In genomic region chr7:24406528-24407344, GRCm38 (mm10) we compare ENCODE assay signal across 8 mouse cellular contexts. TPM values are rescaled to one million over a fixed set of nuclear protein-coding genes. Genes with fewer than 3 reads are reported as not detected.
DNase-seq lines count a peak whose midpoint lies in the region; ATAC-seq and TF ChIP-seq lines count a peak whose summit lies in the region.

No protein-coding gene starts in this region.

- DNase-seq in adrenal gland, postnatal 36 days = peak; percentile 68 to 83
- DNase-seq in heart, postnatal 14 days = peak; percentile 65 to 81
- peak; percentile 81 to 84 for DNase-seq in kidney, postnatal 36 days
- peak; percentile 60 to 72 for DNase-seq in lung, adult 18-20 months
- DNase-seq in thymus, postnatal 10 days (ENCODE audit: low spot score in 2 of 2) = peak; percentile 34 to 82

- H3K9me3 ChIP-seq in ES-Bruce4 (replicated peaks; ENCODE audit: control insufficient read depth, insufficient read depth, low read length, poor library complexity, severe bottlenecking) = no peaks in the 10 kb centered on the region
- H3K9me3 ChIP-seq in embryonic facial prominence, embryonic 13.5 days = peaks cover 9% of the 10 kb centered on the region
- no peaks in the 10 kb centered on the region for H3K9me3 ChIP-seq in neural tube, embryonic 15.5 days (replicated peaks)

- no peak overlapping the region for H3K9ac ChIP-seq in ES-Bruce4 (ENCODE audit: low read depth, poor library complexity, severe bottlenecking)
- 0 out of 2 replicates have a peak overlapping the region, but pooled peaks have one; percentile 16 for H3K9ac ChIP-seq in embryonic facial prominence, embryonic 13.5 days
- no peak overlapping the region for H3K9ac ChIP-seq in neural tube, embryonic 15.5 days (replicated peaks)

- no peak for TF ChIP-seq POLR2A in ES-Bruce4 (IDR thresholded peaks at IDR 0.05; ENCODE audit: insufficient read depth, low read length)

- H3K4me2 ChIP-seq in embryonic facial prominence, embryonic 13.5 days = no peak overlapping the region
- no peak overlapping the region for H3K4me2 ChIP-seq in neural tube, embryonic 15.5 days

- no peaks in the 10 kb centered on the region for H3K4me1 ChIP-seq in ES-Bruce4 (ENCODE audit: control insufficient read depth, insufficient read depth, low read length)
- H3K4me1 ChIP-seq in embryonic facial prominence, embryonic 13.5 days = peaks cover 7% of the 10 kb centered on the region; the same call in 1 of the 2 replicates
- H3K4me1 ChIP-seq in neural tube, embryonic 15.5 days = peaks cover 9% of the 10 kb centered on the region

- no peaks in the 10 kb centered on the region for H3K27me3 ChIP-seq in ES-Bruce4 (ENCODE audit: control insufficient read depth, insufficient read depth, low read length, poor library complexity, severe bottlenecking)
- H3K27me3 ChIP-seq in embryonic facial prominence, embryonic 13.5 days = no peaks in the 10 kb centered on the region
- H3K27me3 ChIP-seq in neural tube, embryonic 15.5 days (replicated peaks) = no peaks in the 10 kb centered on the region

- no peak overlapping the region for H3K4me3 ChIP-seq in ES-Bruce4 (ENCODE audit: low read depth, low read length)
- H3K4me3 ChIP-seq in embryonic facial prominence, embryonic 13.5 days = no peak overlapping the region
- H3K4me3 ChIP-seq in neural tube, embryonic 15.5 days (replicated peaks) = no peak overlapping the region

- no peak for TF ChIP-seq EP300 in ES-Bruce4 (IDR thresholded peaks at IDR 0.05; ENCODE audit: insufficient read depth, low read depth, low read length)

- H3K36me3 ChIP-seq in ES-Bruce4 (ENCODE audit: control insufficient read depth, insufficient read depth, low read length, poor library complexity, severe bottlenecking) = peaks cover 6% of the 10 kb centered on the region
- H3K36me3 ChIP-seq in embryonic facial prominence, embryonic 13.5 days = peaks cover 66% of the 10 kb centered on the region
- H3K36me3 ChIP-seq in neural tube, embryonic 15.5 days = peaks cover 56% of the 10 kb centered on the region

- ATAC-seq in embryonic facial prominence, embryonic 13.5 days (ENCODE audit: insufficient number of reproducible peaks, insufficient read depth, low FRiP score, low TSS enrichment, low read depth) = no peak
- peak; percentile 42 for ATAC-seq in neural tube, embryonic 15.5 days (ENCODE audit: low FRiP score)

- H3K27ac ChIP-seq in ES-Bruce4 (ENCODE audit: insufficient read depth, low read length) = no peak overlapping the region
- H3K27ac ChIP-seq in embryonic facial prominence, embryonic 13.5 days = no peak overlapping the region; the same call in 1 of the 2 replicates
- H3K27ac ChIP-seq in neural tube, embryonic 15.5 days (replicated peaks) = peak overlapping the region; percentile 37; the same call in 1 of the 2 replicates

- 42% methylated on average over 5 of the region's 5 CpGs for WGBS in embryonic facial prominence, embryonic 13.5 days
- WGBS in neural tube, embryonic 15.5 days = 39% methylated on average over 5 of the region's 5 CpGs

- peak; percentile 68 for TF ChIP-seq CTCF in ES-Bruce4 (IDR thresholded peaks at IDR 0.05; ENCODE audit: low read depth, low read length)

- intact Hi-C loops in heart, postnatal 14 days (cut with DNase I) = loop anchor here (2.0 kb wide), 2 partner anchors 42 to 70 kb away; no protein-coding TSS in a partner anchor

RNA-seq across cellular contexts. Expression of gene Smg9, which starts 7.3 kb away (rescaled TPM):
- 25.5 and 37.9 TPM in 2 replicates for polyA plus RNA-seq in ES-Bruce4 (2011; ENCODE audit: insufficient read depth, insufficient read length, low read depth, missing spikeins)
- total RNA-seq in adrenal gland, postnatal 36 days (2021) = 10 to 100 TPM; 17.8 to 21.1 TPM
- 21.6 and 27.0 TPM in 2 replicates for polyA plus RNA-seq in embryonic facial prominence, embryonic 13.5 days (2015; fragmentation: Nextera tagmentation; extraction: Ambion mirVana)
- 10 to 100 TPM in 1 of 2 experiments, 1 to 10 TPM in 1; 9.4 to 10.2 TPM for total RNA-seq in heart, postnatal 14 days (2021)
- polyA plus RNA-seq in neural tube, embryonic 15.5 days (2015; fragmentation: Nextera tagmentation; extraction: Ambion mirVana) = 34.4 and 38.3 TPM in 2 replicates

RNA-seq across cellular contexts. Expression of gene Kcnn4, which starts 36.7 kb away (rescaled TPM):
- polyA plus RNA-seq in ES-Bruce4 (2011; ENCODE audit: insufficient read depth, insufficient read length, low read depth, missing spikeins) = 1.4 and 1.8 TPM in 2 replicates
- 1 to 10 TPM in 1 of 2 experiments, under 1 TPM in 1; 0.79 to 1.3 TPM for total RNA-seq in adrenal gland, postnatal 36 days (2021)
- 1.9 and 2.1 TPM in 2 replicates for polyA plus RNA-seq in embryonic facial prominence, embryonic 13.5 days (2015; fragmentation: Nextera tagmentation; extraction: Ambion mirVana)
- total RNA-seq in heart, postnatal 14 days (2021) = 1 to 10 TPM; 1.0 to 3.3 TPM
- polyA plus RNA-seq in neural tube, embryonic 15.5 days (2015; fragmentation: Nextera tagmentation; extraction: Ambion mirVana) = 3.0 and 11.2 TPM in 2 replicates

RNA-seq across cellular contexts. Expression of gene Irgc1, which starts 45.4 kb away (rescaled TPM):
- not detected in 2 replicates for polyA plus RNA-seq in ES-Bruce4 (2011; ENCODE audit: insufficient read depth, insufficient read length, low read depth, missing spikeins)
- not detected for total RNA-seq in adrenal gland, postnatal 36 days (2021)
- not detected in 2 replicates for polyA plus RNA-seq in embryonic facial prominence, embryonic 13.5 days (2015; fragmentation: Nextera tagmentation; extraction: Ambion mirVana)
- not detected for total RNA-seq in heart, postnatal 14 days (2021)
- polyA plus RNA-seq in neural tube, embryonic 15.5 days (2015; fragmentation: Nextera tagmentation; extraction: Ambion mirVana) = not detected in 2 replicates

RNA-seq across cellular contexts. Expression of gene Plaur, which starts 55.5 kb away (rescaled TPM):
- 29.5 and 38.0 TPM in 2 replicates for polyA plus RNA-seq in ES-Bruce4 (2011; ENCODE audit: insufficient read depth, insufficient read length, low read depth, missing spikeins)
- total RNA-seq in adrenal gland, postnatal 36 days (2021) = 1 to 10 TPM; 7.9 to 9.8 TPM
- 2.6 and 3.8 TPM in 2 replicates for polyA plus RNA-seq in embryonic facial prominence, embryonic 13.5 days (2015; fragmentation: Nextera tagmentation; extraction: Ambion mirVana)
- 1 to 10 TPM; 3.5 to 4.0 TPM for total RNA-seq in heart, postnatal 14 days (2021)
- 1.7 and 4.6 TPM in 2 replicates for polyA plus RNA-seq in neural tube, embryonic 15.5 days (2015; fragmentation: Nextera tagmentation; extraction: Ambion mirVana)

RNA-seq across cellular contexts. Expression of gene Lypd5, which starts 57.7 kb away (rescaled TPM):
- not detected in 2 replicates for polyA plus RNA-seq in ES-Bruce4 (2011; ENCODE audit: insufficient read depth, insufficient read length, low read depth, missing spikeins)
- total RNA-seq in adrenal gland, postnatal 36 days (2021) = not detected
- 0.45 and 0.91 TPM in 2 replicates for polyA plus RNA-seq in embryonic facial prominence, embryonic 13.5 days (2015; fragmentation: Nextera tagmentation; extraction: Ambion mirVana)
- not detected for total RNA-seq in heart, postnatal 14 days (2021)
- polyA plus RNA-seq in neural tube, embryonic 15.5 days (2015; fragmentation: Nextera tagmentation; extraction: Ambion mirVana) = 0.06 TPM in 1 of 2 replicates, not detected in the other
